Mouse (Mus musculus): ENCODE results near the gene Paqr3.

Paqr3 gene

GRCm38 (mm10) chr5:97111207-97111910, at the start of gene Paqr3:
Gene Paqr3 (minus strand): TSS chr5:97111596.
- peak; percentile 98 for DNase-seq

- DNase-seq: no peak
Observed at GRCm38 (mm10) chr5:97154688-97155087, 43.3 kb upstream of the Paqr3 start.

- DNase-seq: no peak
Observed at GRCm38 (mm10) chr5:97135331-97135730, 23.9 kb upstream of the Paqr3 start.

GRCm38 (mm10) chr5:97129589-97129988, 18.2 kb upstream of the Paqr3 start:
- DNase-seq: no peak

GRCm38 (mm10) chr5:97128242-97129226, 17.1 kb upstream of the Paqr3 start:
- peak in 1 of 2 experiments; percentile 49 for DNase-seq

GRCm38 (mm10) chr5:97127284-97127683, 15.9 kb upstream of the Paqr3 start:
- DNase-seq: no peak

GRCm38 (mm10) chr5:97126005-97126404, 14.6 kb upstream of the Paqr3 start:
- no peak for DNase-seq

GRCm38 (mm10) chr5:97125459-97125970, 14.1 kb upstream of the Paqr3 start:
- no peak for DNase-seq

- no peak for DNase-seq
Observed at GRCm38 (mm10) chr5:97124977-97125376, 13.6 kb upstream of the Paqr3 start.

GRCm38 (mm10) chr5:97110697-97111096, 699 bp downstream of the Paqr3 start:
- no peak for DNase-seq

- DNase-seq: no peak
Observed at GRCm38 (mm10) chr5:97110133-97110532, 1.3 kb downstream of the Paqr3 start.

- DNase-seq: no peak
Observed at GRCm38 (mm10) chr5:97108333-97108732, 3.1 kb downstream of the Paqr3 start.

GRCm38 (mm10) chr5:97099954-97100353, 11.4 kb downstream of the Paqr3 start:
- DNase-seq: no peak

- DNase-seq: no peak
Observed at GRCm38 (mm10) chr5:97097631-97098041, 13.8 kb downstream of the Paqr3 start.

- no peak for DNase-seq
Observed at GRCm38 (mm10) chr5:97095335-97095734, 16.1 kb downstream of the Paqr3 start.

- no peak for DNase-seq
Observed at GRCm38 (mm10) chr5:97092970-97093369, 18.4 kb downstream of the Paqr3 start.

- DNase-seq: peak in 1 of 2 experiments; percentile 43
Observed at GRCm38 (mm10) chr5:97090034-97090784, 21.2 kb downstream of the Paqr3 start.

GRCm38 (mm10) chr5:97089426-97089825, 22.0 kb downstream of the Paqr3 start:
- DNase-seq: no peak

- DNase-seq: no peak
Observed at GRCm38 (mm10) chr5:97088231-97088630, 23.2 kb downstream of the Paqr3 start.

- DNase-seq: no peak
Observed at GRCm38 (mm10) chr5:97087746-97088145, 23.6 kb downstream of the Paqr3 start.

- no peak for DNase-seq
Observed at GRCm38 (mm10) chr5:97087030-97087630, 24.3 kb downstream of the Paqr3 start.

- no peak for DNase-seq
Observed at GRCm38 (mm10) chr5:97085071-97085470, 26.3 kb downstream of the Paqr3 start.

Data from kidney, adult 8-10 months (tissue).